Mouse (Mus musculus): ENCODE results near the gene Comp.

Comp gene

GRCm38 (mm10) chr8:70404212-70404611 lies 30.9 kb downstream of the Comp start:
- no peak for DNase-seq

DNA sequence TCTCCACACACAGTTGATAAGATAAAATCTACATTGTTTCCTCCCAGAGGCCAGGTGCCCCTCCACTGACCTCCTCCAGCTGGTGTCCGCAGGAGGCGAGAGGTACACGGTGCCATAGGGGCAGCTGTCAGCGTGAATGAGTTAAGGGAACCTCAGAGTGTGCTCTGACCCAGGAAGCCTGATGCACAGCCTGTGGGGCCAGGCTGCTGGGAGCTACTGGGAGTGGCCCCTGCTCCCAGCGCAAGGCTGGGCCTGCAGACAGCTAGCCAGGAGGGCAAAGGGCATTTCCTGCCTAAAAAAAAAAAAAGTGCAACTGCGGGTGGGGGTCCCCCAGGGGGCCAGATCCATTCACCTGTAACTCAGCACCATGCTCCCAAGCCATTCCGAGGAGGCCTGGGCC lies 31.8 kb downstream of the Comp start:
- DNase-seq, result no peak

DNA sequence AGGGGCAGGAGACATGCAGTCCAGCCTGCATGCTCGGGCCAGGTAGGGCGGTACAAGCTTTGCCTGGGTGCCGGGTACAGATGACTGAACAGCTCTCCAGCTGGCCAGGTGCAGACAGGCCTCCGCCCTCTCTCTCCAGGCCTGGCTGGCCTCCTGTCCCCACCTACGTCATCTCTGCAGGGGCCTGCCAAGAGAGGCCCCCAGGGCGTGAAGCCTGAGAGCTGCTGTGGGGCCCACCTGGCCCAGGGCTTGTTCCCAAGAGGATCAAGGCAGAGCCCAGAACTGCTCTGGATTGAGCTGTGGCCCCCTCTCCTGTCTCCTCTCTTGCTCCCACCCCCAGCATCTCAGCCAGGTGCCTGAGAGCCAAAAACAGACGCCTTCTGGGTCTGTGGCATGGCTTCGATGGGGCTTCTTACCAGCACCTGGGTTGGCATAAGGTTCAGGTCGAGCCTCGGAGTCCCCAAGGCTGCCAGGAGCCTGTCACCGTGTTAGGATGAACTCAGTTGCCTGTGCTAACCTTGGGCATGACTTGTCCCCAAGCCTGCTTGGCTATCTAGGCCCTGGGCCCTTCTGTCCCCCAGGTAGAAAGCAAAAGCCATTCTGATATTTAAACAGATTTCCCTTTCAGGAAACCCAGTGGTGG lies 33.2 kb downstream of the Comp start:
- DNase-seq, result no peak

GRCm38 (mm10) chr8:70408301-70408700 lies 34.9 kb downstream of the Comp start:
- DNase-seq, result no peak

DNA sequence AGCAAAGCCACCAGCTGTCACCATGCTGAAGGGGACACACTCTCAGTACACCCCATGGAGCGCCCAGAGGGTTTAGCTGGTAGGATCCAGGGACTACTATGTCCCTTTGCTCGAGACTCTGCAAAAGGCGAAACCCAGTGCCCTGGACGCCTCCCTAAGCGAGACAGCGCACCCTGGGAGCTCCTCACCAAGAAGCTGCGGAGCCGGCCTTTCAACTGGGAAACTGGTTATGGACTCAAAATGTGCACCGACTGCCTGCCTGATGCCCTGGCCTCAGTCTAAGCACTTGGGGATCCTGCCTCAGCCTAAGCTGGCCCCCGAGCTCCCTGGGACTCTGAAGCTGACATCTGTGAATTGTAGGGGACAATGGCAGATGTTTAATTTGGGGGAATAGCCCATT lies 35.7 kb downstream of the Comp start:
- no peak for DNase-seq

GRCm38 (mm10) chr8:70409455-70409871 lies 36.1 kb downstream of the Comp start:
- DNase-seq, result no peak

DNA sequence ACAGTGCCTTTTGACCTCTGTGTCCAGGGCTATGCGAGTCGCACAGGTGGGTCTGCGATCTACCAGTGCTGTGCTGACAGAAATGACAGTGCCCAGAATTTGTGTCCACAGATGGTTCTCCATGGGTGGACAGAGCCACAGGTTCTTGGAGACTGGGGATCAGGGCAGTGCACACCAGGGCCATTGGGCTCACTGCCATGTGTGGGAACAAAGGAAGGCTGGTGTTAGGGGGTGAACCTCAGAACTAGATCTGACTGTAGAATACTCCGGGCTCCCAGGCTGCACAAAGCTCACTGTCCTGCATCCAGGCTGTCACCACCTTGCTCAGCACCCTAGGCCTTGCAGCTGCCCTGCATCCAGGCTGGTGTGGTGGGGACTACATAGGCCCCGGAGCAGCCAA lies 36.9 kb downstream of the Comp start:
- no peak for DNase-seq

GRCm38 (mm10) chr8:70414310-70414946 lies 41.1 kb downstream of the Comp start:
- no peak for DNase-seq

DNA sequence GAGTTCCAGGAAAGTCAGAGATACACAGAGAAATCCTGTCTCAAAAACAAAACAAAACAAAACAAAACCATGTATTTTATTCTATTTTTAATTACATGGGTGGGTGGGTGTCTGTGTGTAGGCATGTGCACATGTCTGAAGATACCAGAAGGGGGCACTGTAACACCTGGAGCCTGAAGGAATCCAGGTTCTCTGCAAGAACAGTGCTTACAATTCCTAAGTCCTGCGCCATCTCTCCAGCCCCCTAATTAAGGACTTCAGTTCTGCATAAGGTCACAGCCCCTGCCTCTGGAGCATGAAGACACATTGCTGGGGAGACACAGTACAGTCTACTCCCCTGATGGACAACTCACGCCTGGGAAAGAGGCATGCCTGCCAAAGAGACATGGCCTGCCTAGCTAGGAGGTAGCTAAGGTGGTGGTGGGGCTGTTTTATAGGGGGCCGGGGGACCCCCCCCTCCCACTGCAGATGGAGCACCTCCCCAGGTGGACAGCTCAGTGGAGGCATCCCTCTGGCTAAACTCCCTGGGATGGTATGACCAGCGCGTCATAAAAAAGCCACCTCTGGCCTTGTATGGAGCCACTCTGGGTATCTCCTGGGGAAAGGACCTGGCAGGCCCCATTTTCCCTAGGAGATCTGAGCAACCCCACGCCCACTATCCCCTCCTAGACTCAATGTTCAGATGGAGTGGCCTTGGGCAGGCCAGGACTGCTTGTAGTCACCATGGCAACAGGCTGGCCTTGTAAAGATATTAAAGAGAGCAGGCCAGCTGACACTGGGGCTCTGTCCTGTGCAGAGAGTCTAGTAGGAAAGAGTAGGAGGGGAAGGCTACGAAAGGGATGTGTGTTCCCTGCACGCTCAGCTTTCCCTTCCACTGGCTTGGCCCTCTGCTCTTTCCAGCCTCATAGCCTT lies 42.4 kb downstream of the Comp start:
- DNase-seq, result peak; percentile 48

DNA sequence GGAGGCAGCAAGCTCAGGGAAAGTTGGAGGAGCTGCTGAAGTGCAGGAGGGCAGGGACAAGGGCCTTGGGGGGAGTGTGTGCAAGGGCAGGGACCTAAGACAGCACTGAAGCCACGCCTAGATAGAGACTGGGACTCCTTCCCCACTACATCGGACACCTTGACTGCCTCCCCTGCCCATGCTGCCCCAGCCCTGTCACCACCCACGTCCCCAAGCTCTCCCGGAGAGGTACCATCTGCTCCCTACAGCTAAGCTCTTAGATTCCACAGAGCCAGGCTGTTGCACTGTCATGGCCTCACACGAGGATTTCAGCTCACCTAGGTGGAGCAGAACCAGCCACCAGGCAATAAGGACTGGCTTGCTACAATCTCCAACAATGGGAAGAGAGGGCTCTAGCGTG lies 43.6 kb downstream of the Comp start:
- no peak for DNase-seq

DNA sequence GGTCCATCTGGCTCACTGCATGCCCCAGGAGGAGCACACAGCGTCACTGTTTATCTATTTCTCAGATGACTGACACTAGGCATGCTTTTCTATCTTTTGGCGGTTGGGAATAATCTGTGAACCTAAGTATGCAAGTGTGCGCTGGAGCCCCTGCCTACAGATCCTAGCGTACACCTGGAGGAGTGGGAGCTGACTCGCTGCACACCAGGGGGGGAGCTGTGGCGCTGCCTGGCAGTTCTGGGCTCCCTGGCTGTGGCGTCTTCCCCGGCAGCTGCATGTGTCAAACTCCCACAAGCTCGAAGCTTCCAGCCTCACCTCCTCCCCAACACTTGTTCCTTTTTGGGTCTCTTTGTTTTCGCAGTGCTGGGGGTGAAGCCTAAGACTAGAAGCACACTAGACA lies 44.6 kb downstream of the Comp start:
- peak; percentile 9 for DNase-seq

- DNase-seq, result no peak
These were observed 45.6 kb downstream of the Comp start for GRCm38 (mm10) chr8:70418954-70419353.

DNA sequence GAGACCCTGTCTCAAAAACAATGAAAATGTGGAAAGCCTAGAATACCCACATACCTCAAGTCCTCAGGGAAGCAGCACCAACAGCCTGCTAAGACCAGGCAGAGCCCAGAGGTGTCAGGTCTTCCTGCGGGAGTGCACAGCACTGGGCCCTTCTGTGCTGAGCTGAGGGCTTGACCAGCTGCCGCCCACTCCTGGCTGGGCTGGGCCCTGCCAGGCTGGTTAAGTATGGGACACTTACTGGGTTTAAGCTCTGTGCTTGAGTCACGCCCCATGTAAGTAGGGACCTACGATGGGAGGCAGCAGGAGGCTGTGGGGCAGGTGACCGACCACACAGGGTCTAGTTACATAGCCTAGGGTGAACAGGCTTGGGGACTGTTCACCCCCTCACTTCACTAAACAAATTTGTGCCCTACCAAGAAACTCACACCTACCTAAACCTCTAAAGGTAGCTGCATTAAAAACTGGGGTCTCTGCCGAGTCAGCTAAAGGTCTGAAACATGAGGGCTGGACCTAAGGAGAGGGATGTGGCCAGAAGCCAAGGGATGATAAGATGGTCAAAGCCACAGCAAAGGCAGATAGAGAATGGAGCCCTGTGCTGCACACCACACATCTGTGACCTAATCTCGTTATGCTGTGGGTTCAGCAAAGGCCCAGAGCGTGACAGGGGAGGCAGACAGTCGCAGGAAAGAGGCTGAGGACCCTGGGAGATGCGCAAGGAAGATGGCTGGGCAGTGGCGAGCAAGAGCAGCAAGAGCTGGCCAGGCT lies 46.7 kb downstream of the Comp start:
- DNase-seq, result no peak

- no peak for DNase-seq
These were observed 48.2 kb downstream of the Comp start for GRCm38 (mm10) chr8:70421349-70422104.

DNA sequence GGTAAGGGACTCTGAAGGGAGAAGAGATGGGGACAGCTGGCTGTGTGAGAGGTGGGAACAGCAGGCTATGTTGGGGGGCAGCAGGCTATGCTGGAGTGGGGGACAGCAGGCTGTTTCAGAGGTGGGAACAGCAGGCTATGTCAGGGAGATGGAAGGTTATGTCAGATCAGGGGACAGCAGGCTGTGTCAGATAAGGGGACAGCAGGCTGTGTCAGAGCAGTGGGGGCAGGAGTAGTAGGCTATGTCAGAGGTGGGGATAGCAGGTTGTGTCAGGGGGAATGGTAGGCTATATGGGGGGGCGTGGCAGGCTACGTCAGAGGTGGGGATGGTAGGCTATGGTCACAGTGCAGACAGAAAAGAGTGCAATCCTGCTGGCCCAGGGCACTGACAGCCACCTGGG lies 49.4 kb downstream of the Comp start:
- DNase-seq, result no peak

GRCm38 (mm10) chr8:70426300-70426907 lies 53.0 kb downstream of the Comp start:
- DNase-seq, result peak; percentile 10

DNA sequence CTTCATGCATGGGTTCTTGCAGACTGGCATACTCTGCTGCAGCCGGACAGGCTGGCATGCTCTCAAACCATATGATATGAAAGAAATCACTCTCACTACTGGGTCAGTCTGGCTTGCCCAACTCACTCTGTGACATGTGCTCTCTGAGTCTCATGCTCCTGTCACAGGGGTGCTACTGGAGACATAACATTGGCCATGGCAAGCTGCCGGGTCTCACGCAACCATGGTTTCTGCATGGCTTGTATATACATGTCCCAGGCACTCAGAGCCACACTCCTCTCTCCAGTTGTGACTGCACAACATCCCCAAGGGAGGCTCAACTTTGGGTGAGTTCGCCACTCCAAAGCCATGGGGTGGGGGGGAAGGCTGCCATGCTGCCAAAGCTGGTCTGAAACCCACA lies 57.9 kb downstream of the Comp start:
- no peak for DNase-seq

Measured in thymus, postnatal 25 days (tissue).